Mouse (Mus musculus): Measurements from ENCODE around the gene Olfr1513. TPM values are rescaled to one million over a fixed set of nuclear protein-coding genes. Genes with fewer than 3 reads are reported as not detected.
"Not testable (repeated sequence)": the region's sequence is repeated elsewhere in the genome, so short reads cannot be mapped to it uniquely, and the experiment has no call there.

Gene Olfr1513
- polyA plus RNA-seq, 1 experiment from 2014 or later = not detected

GRCm38 (mm10) chr14:52325890-52326289 is 30.3 kb downstream of the Olfr1513 start:
- H3K4me3 ChIP-seq = peak overlapping the region; percentile 73
- H3K4me1 ChIP-seq (replicated peaks) = peaks cover 49% of the 10 kb centered on the region
- H3K9me3 ChIP-seq = no peaks in the 10 kb centered on the region
- H3K27me3 ChIP-seq (ENCODE audit: insufficient read depth, poor library complexity, severe bottlenecking) = no peaks in the 10 kb centered on the region
- WGBS = 4% methylated on average over 4 of the region's 4 CpGs
- peaks cover 9% of the 10 kb centered on the region for H3K36me3 ChIP-seq
- peak; percentile 42 for DNase-seq (ENCODE audit: low spot score)
- peak overlapping the region; percentile 95 for H3K27ac ChIP-seq

DNA sequence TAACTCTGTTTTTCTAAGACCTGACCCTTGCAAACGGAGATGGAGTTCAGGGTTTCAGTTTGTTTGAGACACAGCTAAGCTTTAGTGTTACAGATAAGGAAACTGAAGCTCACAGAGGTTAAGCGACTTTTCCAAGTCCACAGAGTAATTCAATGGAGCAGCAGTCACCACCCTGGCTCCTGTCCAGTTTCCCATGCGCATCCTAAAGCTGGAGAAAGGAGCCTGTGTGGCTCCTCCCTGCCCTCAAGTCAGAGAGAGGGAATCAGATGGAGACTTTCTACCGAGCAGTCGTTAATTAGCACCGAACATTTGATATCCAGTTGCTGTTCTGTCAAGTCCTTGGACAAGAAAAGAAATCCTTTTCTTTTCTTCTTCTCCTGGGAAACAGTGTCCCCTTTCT is 36.8 kb downstream of the Olfr1513 start:
- Histone ChIP-seq H3K4me1 (replicated peaks) (peaks cover 27% of the 10 kb centered on the region), H3K27ac (no peak overlapping the region), H3K36me3 (peaks cover 26% of the 10 kb centered on the region), H3K9me3 (no peaks in the 10 kb centered on the region), H3K4me3 (no peak overlapping the region), H3K27me3 (ENCODE audit: insufficient read depth, poor library complexity, severe bottlenecking) (no peaks in the 10 kb centered on the region)
- 82% methylated on average over 6 of the region's 6 CpGs for WGBS
- DNase-seq (ENCODE audit: low spot score) = no peak

DNA sequence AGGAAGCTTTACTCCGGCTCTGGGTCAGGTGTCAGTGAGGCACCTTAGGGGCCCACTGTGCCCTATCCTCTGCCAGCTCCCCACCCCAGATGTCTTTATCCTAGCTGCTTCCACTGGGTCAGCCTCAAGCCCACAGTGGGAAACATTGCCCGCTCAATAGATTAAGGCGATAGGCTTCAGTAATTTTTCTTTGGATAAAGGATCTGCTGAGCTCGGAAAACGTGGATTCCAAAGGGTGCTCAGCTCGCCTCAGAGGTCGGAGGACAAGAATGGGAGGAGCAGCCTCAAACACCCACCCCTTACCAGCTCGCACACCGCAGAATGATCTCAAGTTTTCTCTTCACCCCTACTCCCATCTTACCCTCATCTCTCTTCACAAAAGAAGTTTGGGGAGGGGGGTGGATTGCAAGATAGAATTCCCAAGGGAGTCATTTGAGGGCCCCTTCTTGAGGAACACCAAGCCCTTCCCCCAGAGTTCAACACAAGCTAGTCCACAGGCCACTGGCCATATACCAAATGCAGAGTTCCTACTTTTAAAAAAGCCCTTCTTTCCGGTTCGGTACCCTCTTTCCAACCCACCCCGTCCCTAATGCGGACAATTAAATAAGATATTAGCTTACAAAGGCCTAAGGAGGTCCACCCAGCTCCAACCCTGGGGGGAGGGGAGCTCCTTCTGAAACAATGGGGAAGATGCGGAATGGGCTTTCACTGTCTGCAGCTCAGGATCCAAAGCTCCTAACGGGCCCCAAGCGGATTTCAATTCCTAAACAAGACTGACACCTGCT is 39.6 kb downstream of the Olfr1513 start:
- no peak for DNase-seq (ENCODE audit: low spot score)
- H3K9me3 ChIP-seq = peaks cover 5% of the 10 kb centered on the region; the same call in 1 of the 2 replicates
- H3K27me3 ChIP-seq (ENCODE audit: insufficient read depth, poor library complexity, severe bottlenecking) = no peaks in the 10 kb centered on the region
- peak overlapping the region; percentile 84 for H3K4me3 ChIP-seq
- peaks cover 45% of the 10 kb centered on the region for H3K36me3 ChIP-seq
- peaks cover 54% of the 10 kb centered on the region for H3K4me1 ChIP-seq (replicated peaks)
- 2% methylated on average over 16 of the region's 16 CpGs for WGBS
- peak overlapping the region; percentile 99 for H3K27ac ChIP-seq

- Histone ChIP-seq H3K27ac (peak overlapping the region; percentile 99), H3K4me3 (peak overlapping the region; percentile 84), H3K36me3 (peaks cover 52% of the 10 kb centered on the region), H3K27me3 (ENCODE audit: insufficient read depth, poor library complexity, severe bottlenecking) (no peaks in the 10 kb centered on the region), H3K9me3 (peaks cover 5% of the 10 kb centered on the region; the same call in 1 of the 2 replicates), H3K4me1 (replicated peaks) (peaks cover 60% of the 10 kb centered on the region)
- DNase-seq (ENCODE audit: low spot score) = peak; percentile 83
- under 1% methylated on average over 37 of the region's 41 CpGs for WGBS
Observed at GRCm38 (mm10) chr14:52315792-52316440, 40.3 kb downstream of the Olfr1513 start.

GRCm38 (mm10) chr14:52315283-52315780 is 40.9 kb downstream of the Olfr1513 start:
- peak overlapping the region; percentile 99 for H3K27ac ChIP-seq
- H3K9me3 ChIP-seq = peaks cover 10% of the 10 kb centered on the region; the same call in 1 of the 2 replicates
- H3K36me3 ChIP-seq = peaks cover 58% of the 10 kb centered on the region
- DNase-seq (ENCODE audit: low spot score) = no peak
- WGBS = 6% methylated on average over 17 of the region's 17 CpGs
- peak overlapping the region; percentile 84 for H3K4me3 ChIP-seq
- H3K4me1 ChIP-seq (replicated peaks) = peaks cover 60% of the 10 kb centered on the region
- no peaks in the 10 kb centered on the region for H3K27me3 ChIP-seq (ENCODE audit: insufficient read depth, poor library complexity, severe bottlenecking)

GRCm38 (mm10) chr14:52314808-52315150 is 41.4 kb downstream of the Olfr1513 start:
- no peaks in the 10 kb centered on the region for H3K27me3 ChIP-seq (ENCODE audit: insufficient read depth, poor library complexity, severe bottlenecking)
- peak overlapping the region; percentile 99 for H3K27ac ChIP-seq
- H3K9me3 ChIP-seq = peaks cover 10% of the 10 kb centered on the region; the same call in 1 of the 2 replicates
- 45% methylated on average over 8 of the region's 8 CpGs for WGBS
- peaks cover 60% of the 10 kb centered on the region for H3K4me1 ChIP-seq (replicated peaks)
- DNase-seq (ENCODE audit: low spot score) = no peak
- peak overlapping the region; percentile 84 for H3K4me3 ChIP-seq
- H3K36me3 ChIP-seq = peaks cover 63% of the 10 kb centered on the region

- Histone ChIP-seq H3K4me1 (replicated peaks) (peaks cover 60% of the 10 kb centered on the region), H3K27me3 (ENCODE audit: insufficient read depth, poor library complexity, severe bottlenecking) (no peaks in the 10 kb centered on the region), H3K4me3 (peak overlapping the region; percentile 84), H3K9me3 (peaks cover 10% of the 10 kb centered on the region; the same call in 1 of the 2 replicates), H3K36me3 (peaks cover 63% of the 10 kb centered on the region), H3K27ac (peak overlapping the region; percentile 99)
- no peak for DNase-seq (ENCODE audit: low spot score)
- 89% methylated on average over 26 of the region's 26 CpGs for WGBS
Observed at GRCm38 (mm10) chr14:52313931-52314807, 42.0 kb downstream of the Olfr1513 start.

DNA sequence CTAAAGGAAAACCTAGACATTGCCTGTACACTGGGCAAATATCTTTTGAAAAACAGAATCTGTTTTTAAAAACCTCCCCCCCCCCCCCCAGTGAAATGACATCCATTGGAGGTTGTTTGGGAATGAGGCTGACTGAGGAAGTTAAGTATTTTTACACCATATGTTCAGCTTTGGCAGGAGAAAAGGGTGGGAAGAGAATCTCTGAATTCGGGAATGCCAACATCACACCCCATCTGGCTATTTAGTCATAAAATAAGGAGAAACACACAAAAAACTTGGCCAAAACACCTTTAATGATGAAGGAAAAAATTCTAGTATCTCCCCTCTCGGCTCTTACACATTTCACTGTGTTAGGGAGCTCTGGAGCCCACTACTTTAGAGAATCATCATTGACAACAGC is 45.3 kb downstream of the Olfr1513 start:
- 87% methylated on average over 2 of the region's 2 CpGs for WGBS
- H3K27me3 ChIP-seq (ENCODE audit: insufficient read depth, poor library complexity, severe bottlenecking) = no peaks in the 10 kb centered on the region
- peaks cover 74% of the 10 kb centered on the region for H3K36me3 ChIP-seq
- peaks cover 48% of the 10 kb centered on the region for H3K4me1 ChIP-seq (replicated peaks)
- peak overlapping the region; percentile 84; the same call in 1 of the 2 replicates for H3K4me3 ChIP-seq
- H3K27ac ChIP-seq = no peak overlapping the region
- peaks cover 10% of the 10 kb centered on the region; the same call in 1 of the 2 replicates for H3K9me3 ChIP-seq
- DNase-seq (ENCODE audit: low spot score) = no peak

GRCm38 (mm10) chr14:52310343-52310742 is 45.9 kb downstream of the Olfr1513 start:
- H3K9me3 ChIP-seq, H3K27ac ChIP-seq: not testable (repeated sequence)
- WGBS = 92% methylated on average over 6 of the region's 6 CpGs

DNA sequence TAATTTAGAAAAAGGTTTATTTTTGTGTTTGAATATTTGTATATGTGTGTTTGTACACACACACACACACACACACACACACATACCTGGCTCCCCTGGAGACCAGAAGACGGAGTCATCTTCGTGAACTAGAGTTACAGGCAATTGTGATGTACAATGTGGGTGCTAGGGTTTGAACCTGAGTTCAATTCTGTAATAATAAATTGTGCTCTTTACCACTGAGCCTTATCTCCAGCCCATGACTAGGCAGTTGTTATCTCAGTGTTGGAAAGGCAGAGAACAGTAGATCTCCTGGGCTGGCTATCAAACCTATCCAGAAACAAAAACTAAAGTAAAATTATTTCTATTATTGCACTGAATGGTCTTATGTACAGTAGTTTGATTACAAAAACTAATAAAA is 50.1 kb downstream of the Olfr1513 start:
- peaks cover 4% of the 10 kb centered on the region; the same call in 1 of the 2 replicates for H3K9me3 ChIP-seq
- peaks cover 7% of the 10 kb centered on the region for H3K4me1 ChIP-seq (replicated peaks)
- 95% methylated on average over 2 of the region's 2 CpGs for WGBS
- H3K27me3 ChIP-seq (ENCODE audit: insufficient read depth, poor library complexity, severe bottlenecking) = no peaks in the 10 kb centered on the region
- DNase-seq (ENCODE audit: low spot score) = no peak
- peaks cover 30% of the 10 kb centered on the region for H3K36me3 ChIP-seq
- no peak overlapping the region for H3K4me3 ChIP-seq
- H3K27ac ChIP-seq = no peak overlapping the region

More at GRCm38 (mm10) chr14:52310343-52310742, 45.9 kb downstream of the Olfr1513 start:
- H3K4me3 ChIP-seq; H3K27me3 ChIP-seq (ENCODE audit: insufficient read depth, poor library complexity, severe bottlenecking); DNase-seq (ENCODE audit: low spot score): not testable (repeated sequence)
- peaks cover 42% of the 10 kb centered on the region for H3K4me1 ChIP-seq (replicated peaks)
- H3K36me3 ChIP-seq = peaks cover 72% of the 10 kb centered on the region

- peak; percentile 92 for DNase-seq (ENCODE audit: low spot score)
- peaks cover 27% of the 10 kb centered on the region for H3K36me3 ChIP-seq
- peak within 1 kb of the TSS; percentile 81 for H3K4me3 ChIP-seq
- no peaks in the 10 kb centered on the region for H3K27me3 ChIP-seq (ENCODE audit: insufficient read depth, poor library complexity, severe bottlenecking)
- H3K4me1 ChIP-seq (replicated peaks) = peaks cover 7% of the 10 kb centered on the region
- H3K9me3 ChIP-seq = no peaks in the 10 kb centered on the region
- whole genome bisulfite sequencing = under 1% methylated on average over 46 of the region's 46 CpGs
- peak within 1 kb of the TSS; percentile 95 for H3K27ac ChIP-seq
Observed at GRCm38 (mm10) chr14:52304644-52305271, 51.5 kb downstream of the Olfr1513 start, which contains the start of gene Mettl3. Gene Mettl3, minus strand, starts transcription at chr14:52305128.

GRCm38 (mm10) chr14:52303517-52303916 is 52.7 kb downstream of the Olfr1513 start:
- Histone ChIP-seq H3K4me3 (0 out of 2 replicates have a peak overlapping the region, but pooled peaks have one; percentile 81), H3K36me3 (peaks cover 27% of the 10 kb centered on the region)
- 88% methylated on average over 3 of the region's 3 CpGs for WGBS
- not testable (repeated sequence) for H3K27ac ChIP-seq; DNase-seq (ENCODE audit: low spot score); H3K4me1 ChIP-seq (replicated peaks); H3K9me3 ChIP-seq; H3K27me3 ChIP-seq (ENCODE audit: insufficient read depth, poor library complexity, severe bottlenecking)

Measured in hindbrain, embryonic 10.5 days (tissue).